Comparison of ENCODE assay signal across 13 mouse cellular contexts in genomic region chr6:6861798-6862428, GRCm38 (mm10). TPM values are rescaled to one million over a fixed set of nuclear protein-coding genes. Genes with fewer than 3 reads are reported as not detected.
DNase-seq lines count a peak whose midpoint lies in the region; ATAC-seq and TF ChIP-seq lines count a peak whose summit lies in the region.
"Had no signal": no experiment of that assay in that cellular context is flagged by ENCODE, and none has a peak within 500 bp of the region (broad histone marks: within the 10 kb centered on the region; RNA-seq: fewer than 3 reads in every experiment).

No protein-coding gene starts in this region.

- ATAC-seq in hindbrain, postnatal 0 days = no peak
- no peak for ATAC-seq in embryonic facial prominence, embryonic 15.5 days (ENCODE audit: insufficient number of reproducible peaks, low FRiP score, low TSS enrichment, low read depth)
- ATAC-seq in midbrain, embryonic 13.5 days = no peak

- no peaks in the 10 kb centered on the region for H3K36me3 ChIP-seq in hindbrain, embryonic 10.5 days
- H3K36me3 ChIP-seq in hindbrain, postnatal 0 days (ENCODE audit: insufficient read depth, low read length) = no peaks in the 10 kb centered on the region
- H3K36me3 ChIP-seq in embryonic facial prominence, embryonic 10.5 days (replicated peaks) = no peaks in the 10 kb centered on the region
- no peaks in the 10 kb centered on the region for H3K36me3 ChIP-seq in embryonic facial prominence, embryonic 15.5 days
- H3K36me3 ChIP-seq in midbrain, embryonic 13.5 days = no peaks in the 10 kb centered on the region

- no peak for DNase-seq in hindbrain, embryonic 10.5 days (ENCODE audit: low spot score)
- DNase-seq in hindbrain, postnatal 0 days (ENCODE audit: low spot score) = no peak
- DNase-seq in embryonic facial prominence, embryonic 10.5 days (ENCODE audit: low spot score) = no peak
- DNase-seq in adrenal gland, postnatal 4 days (ENCODE audit: low spot score in 2 of 2) = no peak
- no peak for DNase-seq in kidney, postnatal 25 days
- DNase-seq: cerebellum, adult 11-12 months; gastrocnemius, postnatal 25 days; lung, adult 2 months had no signal

- peaks cover 100% of the 10 kb centered on the region for H3K27me3 ChIP-seq in hindbrain, embryonic 10.5 days (ENCODE audit: insufficient read depth, poor library complexity, severe bottlenecking)
- peaks cover 87% of the 10 kb centered on the region for H3K27me3 ChIP-seq in hindbrain, postnatal 0 days (ENCODE audit: insufficient read depth, low read length)
- peaks cover 100% of the 10 kb centered on the region for H3K27me3 ChIP-seq in embryonic facial prominence, embryonic 10.5 days (replicated peaks; ENCODE audit: low read depth, poor library complexity, severe bottlenecking)
- peaks cover 88% of the 10 kb centered on the region for H3K27me3 ChIP-seq in embryonic facial prominence, embryonic 15.5 days
- peaks cover 94% of the 10 kb centered on the region for H3K27me3 ChIP-seq in midbrain, embryonic 13.5 days

- H3K4me3 ChIP-seq in hindbrain, embryonic 10.5 days = peak overlapping the region; percentile 57
- H3K4me3 ChIP-seq in hindbrain, postnatal 0 days (ENCODE audit: low read length) = no peak overlapping the region
- peak overlapping the region; percentile 74 for H3K4me3 ChIP-seq in embryonic facial prominence, embryonic 10.5 days
- H3K4me3 ChIP-seq in embryonic facial prominence, embryonic 15.5 days (replicated peaks) = peak overlapping the region; percentile 47
- peak overlapping the region; percentile 47; the same call in 1 of the 2 replicates for H3K4me3 ChIP-seq in midbrain, embryonic 13.5 days (replicated peaks)

- TF ChIP-seq CTCF in hindbrain, postnatal 0 days (IDR thresholded peaks at IDR 0.05; ENCODE audit: low read depth) = no peak

- peaks cover 30% of the 10 kb centered on the region for H3K4me1 ChIP-seq in hindbrain, embryonic 10.5 days (replicated peaks)
- no peaks in the 10 kb centered on the region for H3K4me1 ChIP-seq in hindbrain, postnatal 0 days (ENCODE audit: insufficient read depth, low read length)
- H3K4me1 ChIP-seq in embryonic facial prominence, embryonic 10.5 days = peaks cover 35% of the 10 kb centered on the region
- peaks cover 35% of the 10 kb centered on the region for H3K4me1 ChIP-seq in embryonic facial prominence, embryonic 15.5 days
- H3K4me1 ChIP-seq in midbrain, embryonic 13.5 days (replicated peaks) = peaks cover 29% of the 10 kb centered on the region

- no peak overlapping the region for H3K27ac ChIP-seq in hindbrain, embryonic 10.5 days
- H3K27ac ChIP-seq in hindbrain, postnatal 0 days = no peak overlapping the region
- H3K27ac ChIP-seq in embryonic facial prominence, embryonic 10.5 days (replicated peaks) = peak overlapping the region; percentile 88
- peak overlapping the region; percentile 53 for H3K27ac ChIP-seq in embryonic facial prominence, embryonic 15.5 days (replicated peaks)
- peak overlapping the region; percentile 51; the same call in 1 of the 2 replicates for H3K27ac ChIP-seq in midbrain, embryonic 13.5 days

- 4% methylated on average over 11 of the region's 11 CpGs for WGBS in hindbrain, embryonic 10.5 days
- WGBS in hindbrain, postnatal 0 days = 4% methylated on average over 11 of the region's 11 CpGs
- 1% methylated on average over 11 of the region's 11 CpGs for WGBS in embryonic facial prominence, embryonic 10.5 days
- WGBS in embryonic facial prominence, embryonic 15.5 days = 3% methylated on average over 11 of the region's 11 CpGs
- 3% methylated on average over 11 of the region's 11 CpGs for WGBS in midbrain, embryonic 13.5 days

- no peak overlapping the region for H3K4me2 ChIP-seq in hindbrain, postnatal 0 days (ENCODE audit: low read depth, low read length)
- peak overlapping the region; percentile 70 for H3K4me2 ChIP-seq in embryonic facial prominence, embryonic 15.5 days (replicated peaks)
- peak overlapping the region; percentile 67; the same call in 1 of the 2 replicates for H3K4me2 ChIP-seq in midbrain, embryonic 13.5 days (replicated peaks)

- H3K9ac ChIP-seq in hindbrain, postnatal 0 days (replicated peaks; ENCODE audit: low read length) = no peak overlapping the region
- no peak overlapping the region for H3K9ac ChIP-seq in embryonic facial prominence, embryonic 15.5 days
- no peak overlapping the region for H3K9ac ChIP-seq in midbrain, embryonic 13.5 days (replicated peaks)

- H3K9me3 ChIP-seq in hindbrain, embryonic 10.5 days = 0 out of 2 replicates have a peak, but pooled peaks cover 2% of the 10 kb centered on the region
- no peaks in the 10 kb centered on the region for H3K9me3 ChIP-seq in hindbrain, postnatal 0 days (ENCODE audit: low read length)
- H3K9me3 ChIP-seq in embryonic facial prominence, embryonic 10.5 days = no peaks in the 10 kb centered on the region
- no peaks in the 10 kb centered on the region for H3K9me3 ChIP-seq in embryonic facial prominence, embryonic 15.5 days (replicated peaks)
- no peaks in the 10 kb centered on the region for H3K9me3 ChIP-seq in midbrain, embryonic 13.5 days

RNA-seq across cellular contexts. Expression of gene Dlx6, which starts 1.2 kb away (rescaled TPM):
- 0.47 and 1.0 TPM in 2 replicates for polyA plus RNA-seq in hindbrain, embryonic 10.5 days (2016; fragmentation: Nextera tagmentation; extraction: Ambion mirVana)
- not detected in 2 replicates for total RNA-seq in hindbrain, postnatal 0 days (2014; rRNA removed)
- not detected in 2 replicates for polyA plus RNA-seq in hindbrain, postnatal 0 days (2015; fragmentation: Nextera tagmentation; extraction: Ambion mirVana)
- 4.9 and 5.9 TPM in 2 replicates for polyA plus RNA-seq in embryonic facial prominence, embryonic 10.5 days (2016; fragmentation: Nextera tagmentation; extraction: Ambion mirVana)
- 2.7 and 3.2 TPM in 2 replicates for polyA plus RNA-seq in embryonic facial prominence, embryonic 15.5 days (2015; fragmentation: Nextera tagmentation; extraction: Ambion mirVana)
- 3.1 and 4.4 TPM in 2 replicates for polyA plus RNA-seq in midbrain, embryonic 13.5 days (2015; fragmentation: Nextera tagmentation; extraction: Ambion mirVana)
- total RNA-seq in adrenal gland, postnatal 4 days (2021) = under 1 TPM in 1 of 2 experiments, not detected in 1; 0.42 TPM
- total RNA-seq: adrenal gland, postnatal 14 days; CH12.LX; gastrocnemius, postnatal 25 days had no signal
- polyA plus RNA-seq: intestine, embryonic 16.5 days; lung, adult 2 months had no signal

RNA-seq across cellular contexts. Expression of gene Dlx5, which starts 20.0 kb away (rescaled TPM):
- 3.4 and 14.5 TPM in 2 replicates for polyA plus RNA-seq in hindbrain, embryonic 10.5 days (2016; fragmentation: Nextera tagmentation; extraction: Ambion mirVana)
- total RNA-seq in hindbrain, postnatal 0 days (2014; rRNA removed) = not detected in 2 replicates
- polyA plus RNA-seq in hindbrain, postnatal 0 days (2015; fragmentation: Nextera tagmentation; extraction: Ambion mirVana) = 0.16 TPM in 1 of 2 replicates, not detected in the other
- 75.5 and 92.2 TPM in 2 replicates for polyA plus RNA-seq in embryonic facial prominence, embryonic 10.5 days (2016; fragmentation: Nextera tagmentation; extraction: Ambion mirVana)
- 46.9 and 56.0 TPM in 2 replicates for polyA plus RNA-seq in embryonic facial prominence, embryonic 15.5 days (2015; fragmentation: Nextera tagmentation; extraction: Ambion mirVana)
- 22.4 and 22.9 TPM in 2 replicates for polyA plus RNA-seq in midbrain, embryonic 13.5 days (2015; fragmentation: Nextera tagmentation; extraction: Ambion mirVana)
- total RNA-seq in adrenal gland, postnatal 4 days (2021) = 1 to 10 TPM in 1 of 2 experiments, under 1 TPM in 1; 0.31 to 1.2 TPM
- total RNA-seq: CH12.LX; gastrocnemius, postnatal 25 days had no signal
- polyA plus RNA-seq: lung, adult 2 months had no signal

Comparison
In these comparisons a context has a peak if more than half of its experiments do, and no peak if none do; other contexts are left out.
1. H3K27ac ChIP-seq: peak in embryonic facial prominence, embryonic 10.5 days (single experiment), embryonic facial prominence, embryonic 15.5 days (single experiment) and midbrain, embryonic 13.5 days (single experiment); none in hindbrain, embryonic 10.5 days (single experiment) and hindbrain, postnatal 0 days (single experiment).